In genomic region chr6:67102014-67102413, GRCm38 (mm10) we compare ENCODE assay signal across 10 mouse cellular contexts.
DNase-seq lines count a peak whose midpoint lies in the region; ATAC-seq and TF ChIP-seq lines count a peak whose summit lies in the region.
"Had no signal": no experiment of that assay in that cellular context is flagged by ENCODE, and none has a peak within 500 bp of the region (broad histone marks: within the 10 kb centered on the region; RNA-seq: fewer than 3 reads in every experiment).

No protein-coding gene starts in this region.

- no peak overlapping the region for H3K4me3 ChIP-seq in forebrain, postnatal 0 days (ENCODE audit: low read depth, low read length)
- no peak overlapping the region for H3K4me3 ChIP-seq in forebrain, embryonic 12.5 days (replicated peaks)
- no peak overlapping the region for H3K4me3 ChIP-seq in testis, adult 2 months (ENCODE audit: control insufficient read depth, low read depth, low read length)
- H3K4me3 ChIP-seq: neural tube, embryonic 12.5 days had no signal

- no peaks in the 10 kb centered on the region for H3K27me3 ChIP-seq in forebrain, postnatal 0 days (ENCODE audit: insufficient read depth, low read length)
- no peaks in the 10 kb centered on the region for H3K27me3 ChIP-seq in forebrain, embryonic 12.5 days
- no peaks in the 10 kb centered on the region for H3K27me3 ChIP-seq in testis, adult 2 months (ENCODE audit: control insufficient read depth, insufficient read depth, low read length)
- H3K27me3 ChIP-seq: neural tube, embryonic 12.5 days had no signal

- H3K36me3 ChIP-seq in forebrain, postnatal 0 days (ENCODE audit: insufficient read depth), result no peaks in the 10 kb centered on the region
- no peaks in the 10 kb centered on the region for H3K36me3 ChIP-seq in forebrain, embryonic 12.5 days (replicated peaks)
- no peaks in the 10 kb centered on the region for H3K36me3 ChIP-seq in testis, adult 2 months (ENCODE audit: control insufficient read depth, insufficient read depth, low read length)
- H3K36me3 ChIP-seq: G1E; neural tube, embryonic 12.5 days had no signal

- no peak for DNase-seq in forebrain, postnatal 0 days
- DNase-seq in testis, postnatal 14 days (ENCODE audit: low spot score), result no peak
- DNase-seq in lung, postnatal 36 days, result peak; percentile 31
- no peak for DNase-seq in B cell, adult 2 months
- no peak for DNase-seq in spleen, postnatal 36 days (ENCODE audit: low spot score in 2 of 2)

- 81% methylated on average over 4 of the region's 4 CpGs for WGBS in forebrain, postnatal 0 days
- 92% methylated on average over 4 of the region's 4 CpGs for WGBS in forebrain, embryonic 12.5 days

- no peak overlapping the region for H3K27ac ChIP-seq in forebrain, postnatal 0 days (ENCODE audit: low read depth, low read length)
- no peak overlapping the region for H3K27ac ChIP-seq in forebrain, embryonic 12.5 days
- peak overlapping the region; percentile 39 for H3K27ac ChIP-seq in testis, adult 2 months (ENCODE audit: control insufficient read depth, insufficient read depth, low read depth, low read length)
- H3K27ac ChIP-seq: neural tube, embryonic 12.5 days had no signal

- no peaks in the 10 kb centered on the region for H3K9me3 ChIP-seq in forebrain, postnatal 0 days (ENCODE audit: low read length)
- H3K9me3 ChIP-seq in forebrain, embryonic 12.5 days, result no peaks in the 10 kb centered on the region
- H3K9me3 ChIP-seq: G1E; neural tube, embryonic 12.5 days had no signal

- H3K4me2 ChIP-seq in forebrain, postnatal 0 days (ENCODE audit: low read depth), result no peak overlapping the region
- H3K4me2 ChIP-seq in forebrain, embryonic 12.5 days, result no peak overlapping the region
- H3K4me2 ChIP-seq: neural tube, embryonic 12.5 days had no signal

- no peak for TF ChIP-seq CTCF in forebrain, postnatal 0 days (IDR thresholded peaks at IDR 0.05; ENCODE audit: low read depth)
- no peak for TF ChIP-seq CTCF in testis, adult 2 months (IDR thresholded peaks at IDR 0.05; ENCODE audit: control insufficient read depth, insufficient read depth, insufficient replicate concordance, low read depth, low read length)

- ATAC-seq in forebrain, postnatal 0 days, result peak; percentile 53
- no peak for ATAC-seq in forebrain, embryonic 12.5 days (ENCODE audit: low FRiP score)
- ATAC-seq in hematopoietic stem cell, adult 5-6 weeks (replicated peaks in 1 of 2; ENCODE audit: insufficient read depth in 1 of 2, low FRiP score in 2 of 2, low TSS enrichment in 1 of 2, low read depth in 1 of 2, poor library complexity in 2 of 2, severe bottlenecking in 2 of 2), result peak; percentile 57 to 80

- no peaks in the 10 kb centered on the region for H3K4me1 ChIP-seq in forebrain, postnatal 0 days (ENCODE audit: insufficient read depth)
- no peaks in the 10 kb centered on the region for H3K4me1 ChIP-seq in forebrain, embryonic 12.5 days
- peaks cover 2% of the 10 kb centered on the region; the same call in 1 of the 2 replicates for H3K4me1 ChIP-seq in testis, adult 2 months (ENCODE audit: control insufficient read depth, insufficient read depth, low read length)
- H3K4me1 ChIP-seq: neural tube, embryonic 12.5 days had no signal

- H3K9ac ChIP-seq in forebrain, postnatal 0 days, result no peak overlapping the region
- no peak overlapping the region for H3K9ac ChIP-seq in forebrain, embryonic 12.5 days
- H3K9ac ChIP-seq: neural tube, embryonic 12.5 days had no signal

- no peak for TF ChIP-seq POLR2A in testis, adult 2 months (IDR thresholded peaks at IDR 0.05; ENCODE audit: control insufficient read depth, low read depth, low read length)
